Mouse (Mus musculus): ENCODE data around the gene Capzb.

Gene Capzb

GRCm38 (mm10) chr4:139271562-139271961, 78.9 kb downstream of the Capzb start:
- no peak for DNase-seq

- no peak for DNase-seq
These were observed 80.4 kb downstream of the Capzb start for GRCm38 (mm10) chr4:139272951-139273680.

- peak; percentile 61 for DNase-seq
These were observed 81.9 kb downstream of the Capzb start for GRCm38 (mm10) chr4:139274573-139274972.

GRCm38 (mm10) chr4:139276411-139276810, 83.7 kb downstream of the Capzb start:
- DNase-seq = no peak

- DNase-seq = no peak
These were observed 87.8 kb downstream of the Capzb start for GRCm38 (mm10) chr4:139280530-139280929.

GRCm38 (mm10) chr4:139281791-139282345, 89.2 kb downstream of the Capzb start:
- no peak for DNase-seq

GRCm38 (mm10) chr4:139282955-139283417, 90.3 kb downstream of the Capzb start:
- DNase-seq = peak; percentile 75

GRCm38 (mm10) chr4:139284877-139285276, 92.2 kb downstream of the Capzb start:
- no peak for DNase-seq

- DNase-seq = no peak
These were observed 93.5 kb downstream of the Capzb start for GRCm38 (mm10) chr4:139286234-139286633.

- peak; percentile 78 for DNase-seq
These were observed 94.6 kb downstream of the Capzb start for GRCm38 (mm10) chr4:139287122-139287863.

- DNase-seq = peak; percentile 70
These were observed 96.3 kb downstream of the Capzb start for GRCm38 (mm10) chr4:139289017-139289416.

GRCm38 (mm10) chr4:139291099-139291498, 98.4 kb downstream of the Capzb start:
- DNase-seq = no peak

GRCm38 (mm10) chr4:139292038-139292437, 99.3 kb downstream of the Capzb start:
- no peak for DNase-seq

GRCm38 (mm10) chr4:139297566-139297965, 104.9 kb downstream of the Capzb start:
- peak; percentile 96 for DNase-seq

- peak; percentile 25 for DNase-seq
These were observed 106.1 kb downstream of the Capzb start for GRCm38 (mm10) chr4:139298671-139299366.

- DNase-seq = no peak
These were observed 109.1 kb downstream of the Capzb start for GRCm38 (mm10) chr4:139301780-139302179.

GRCm38 (mm10) chr4:139302241-139302640, 109.5 kb downstream of the Capzb start:
- DNase-seq = peak; percentile 6

- DNase-seq = peak; percentile 7
These were observed 112.8 kb downstream of the Capzb start for GRCm38 (mm10) chr4:139305521-139305920.

- no peak for DNase-seq
These were observed 115.2 kb downstream of the Capzb start for GRCm38 (mm10) chr4:139307916-139308315.

GRCm38 (mm10) chr4:139309651-139310050, 117.0 kb downstream of the Capzb start:
- peak; percentile 7 for DNase-seq

GRCm38 (mm10) chr4:139310171-139310898, 117.6 kb downstream of the Capzb start, which contains the start of the genes Pqlc2 and Akr7a5:
Pqlc2 (minus strand) TSS chr4:139310708.
Akr7a5 (plus strand) TSS chr4:139310744.
- DNase-seq = peak; percentile 99

All from cerebellum, adult 11 months (tissue).